Mouse (Mus musculus) layer of hippocampus, postnatal 36 days (tissue): ENCODE results near the gene Olfr106-ps. TPM values are rescaled to one million over a fixed set of nuclear protein-coding genes. Genes with fewer than 3 reads are reported as not detected.

ENCODE experiments used
- DNase-seq, 2 experiments: peaks; one replicate each; pipeline ENCODE4 v3.0.0; 2022
- total RNA-seq, 2 experiments: library from RNA; stranded (reverse); gene quantifications; 2 replicates each; pipeline ENCODE4 v1.2.3; 2021

Olfr106-ps gene
- not detected for total RNA-seq

GRCm38 (mm10) chr17:37390093-37390492 is at the start of gene Olfr106-ps:
Olfr106-ps (plus strand) TSS chr17:37390393.
- no peak for DNase-seq

- no peak for DNase-seq
Measured at GRCm38 (mm10) chr17:37359282-37359681, 30.9 kb upstream of the Olfr106-ps start, which contains the start of gene Olfr104-ps. Olfr104-ps (plus strand) TSS chr17:37359582.

GRCm38 (mm10) chr17:37378733-37379132 is 11.5 kb upstream of the Olfr106-ps start, which contains the start of gene Olfr105-ps:
Olfr105-ps (plus strand) TSS chr17:37379033.
- no peak for DNase-seq

- no peak for DNase-seq
Measured at GRCm38 (mm10) chr17:37398926-37399325, 8.7 kb downstream of the Olfr106-ps start, which contains the start of gene Olfr107. Olfr107 (plus strand) TSS chr17:37399226.

DNA sequence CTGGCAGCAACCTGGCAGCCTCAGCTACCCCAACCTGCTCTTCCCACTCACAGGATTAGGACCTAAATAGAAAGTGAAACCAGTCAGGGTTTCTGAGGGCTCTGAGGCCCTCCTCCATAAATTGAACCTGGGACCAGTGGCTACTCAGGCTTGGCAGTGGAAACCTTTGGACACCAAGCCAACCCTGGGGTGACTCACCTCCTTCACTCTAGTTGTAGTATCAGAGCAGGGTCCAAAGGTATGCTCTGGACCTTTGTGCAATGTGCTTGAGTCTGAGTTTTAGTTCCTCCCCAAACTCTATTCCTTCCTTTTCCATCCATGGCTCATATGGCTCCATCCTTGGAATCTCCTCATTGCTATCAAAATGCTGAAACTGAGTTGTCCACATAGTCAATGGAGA is 23.2 kb downstream of the Olfr106-ps start:
- no peak for DNase-seq

- DNase-seq = no peak
Measured at GRCm38 (mm10) chr17:37445180-37445579, 55.0 kb downstream of the Olfr106-ps start, which contains the start of gene Olfr108. Olfr108 (plus strand) TSS chr17:37445480.

Other genes with a start within 250 kb of the Olfr106-ps start
- gene Olfr93, start 228.9 kb upstream of the Olfr106-ps start, total RNA-seq = not detected
- gene Ubd, start 196.5 kb upstream of the Olfr106-ps start, total RNA-seq = not detected
- gene Olfr94, start 189.4 kb upstream of the Olfr106-ps start, total RNA-seq = not detected
- gene Olfr95, start 177.3 kb upstream of the Olfr106-ps start, total RNA-seq = not detected
- gene Olfr96, start 170.2 kb upstream of the Olfr106-ps start, total RNA-seq = not detected
- not detected for gene Olfr97, start 153.1 kb upstream of the Olfr106-ps start, total RNA-seq
- gene Olfr98, start 126.6 kb upstream of the Olfr106-ps start, total RNA-seq = not detected
- gene H2-M3, start 120.2 kb upstream of the Olfr106-ps start, total RNA-seq = 1 to 10 TPM; 1.5 to 2.0 TPM
- not detected for gene Olfr99, start 106.9 kb upstream of the Olfr106-ps start, total RNA-seq
- not detected for gene Olfr101, start 86.1 kb upstream of the Olfr106-ps start, total RNA-seq
- gene Olfr102, start 73.3 kb upstream of the Olfr106-ps start, total RNA-seq = not detected
- gene Olfr103, start 50.7 kb upstream of the Olfr106-ps start, total RNA-seq = not detected
- not detected for gene Olfr104-ps, start 30.8 kb upstream of the Olfr106-ps start, total RNA-seq
- not detected for gene Olfr105-ps, start 11.4 kb upstream of the Olfr106-ps start, total RNA-seq
- gene Olfr107, start 8.8 kb downstream of the Olfr106-ps start, total RNA-seq = not detected
- gene Olfr108, start 55.1 kb downstream of the Olfr106-ps start, total RNA-seq = not detected
- not detected for gene Olfr109, start 68.5 kb downstream of the Olfr106-ps start, total RNA-seq
- not detected for gene H2-M2, start 93.2 kb downstream of the Olfr106-ps start, total RNA-seq
- gene Olfr110, start 102.1 kb downstream of the Olfr106-ps start, total RNA-seq = not detected
- not detected for gene Olfr111, start 117.6 kb downstream of the Olfr106-ps start, total RNA-seq
- not detected for gene Olfr112, start 179.1 kb downstream of the Olfr106-ps start, total RNA-seq
- not detected for gene Olfr113, start 187.3 kb downstream of the Olfr106-ps start, total RNA-seq
- gene Olfr114, start 202.3 kb downstream of the Olfr106-ps start, total RNA-seq = not detected
- gene Olfr115, start 236.7 kb downstream of the Olfr106-ps start, total RNA-seq = not detected
- gene Olfr116, start 236.8 kb downstream of the Olfr106-ps start, total RNA-seq = not detected